Mouse (Mus musculus): ENCODE results near the gene Rptor.

Gene Rptor

DNA sequence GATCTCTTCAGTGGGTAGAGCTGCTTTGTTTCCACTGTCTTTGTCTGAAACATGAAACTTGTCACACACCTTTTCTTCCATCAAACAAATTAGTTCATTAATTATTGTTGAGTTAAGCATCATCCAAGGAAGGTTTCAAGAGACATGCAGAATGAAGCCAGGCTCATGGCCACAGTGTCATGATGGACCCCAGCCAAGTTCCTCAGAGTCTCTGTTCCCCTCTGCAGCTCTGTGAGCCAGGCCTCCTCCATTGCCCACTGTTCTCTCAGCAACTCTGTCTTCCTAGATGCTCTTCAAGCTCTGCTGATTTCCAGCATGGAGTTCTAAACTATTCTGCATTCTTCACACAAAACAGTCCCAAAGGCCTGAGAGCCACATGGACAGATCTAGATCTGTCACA lies 85.3 kb downstream of the Rptor start:
- DNase-seq (ENCODE audit: low read depth, low spot score): no peak

DNA sequence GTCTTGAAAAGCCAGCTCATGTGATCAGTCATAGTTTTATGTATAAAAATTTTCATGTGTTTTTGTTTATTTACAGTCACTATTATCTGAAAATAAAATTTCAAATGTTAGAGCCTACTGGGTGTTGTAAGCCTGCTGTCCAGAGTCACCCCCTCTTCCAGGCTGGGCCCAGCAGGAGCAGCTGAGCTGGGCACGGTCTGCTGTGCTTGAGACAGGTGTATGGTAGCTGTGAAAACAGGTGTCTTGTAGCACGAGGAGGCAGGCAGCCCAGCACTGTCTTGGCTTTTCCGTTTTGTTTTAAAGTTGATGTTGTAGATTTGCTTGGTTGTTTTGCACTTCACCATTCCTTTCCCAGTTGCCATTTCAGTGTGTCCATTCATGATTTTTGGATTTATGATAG lies 87.2 kb downstream of the Rptor start:
- DNase-seq (ENCODE audit: low read depth, low spot score): no peak

DNA sequence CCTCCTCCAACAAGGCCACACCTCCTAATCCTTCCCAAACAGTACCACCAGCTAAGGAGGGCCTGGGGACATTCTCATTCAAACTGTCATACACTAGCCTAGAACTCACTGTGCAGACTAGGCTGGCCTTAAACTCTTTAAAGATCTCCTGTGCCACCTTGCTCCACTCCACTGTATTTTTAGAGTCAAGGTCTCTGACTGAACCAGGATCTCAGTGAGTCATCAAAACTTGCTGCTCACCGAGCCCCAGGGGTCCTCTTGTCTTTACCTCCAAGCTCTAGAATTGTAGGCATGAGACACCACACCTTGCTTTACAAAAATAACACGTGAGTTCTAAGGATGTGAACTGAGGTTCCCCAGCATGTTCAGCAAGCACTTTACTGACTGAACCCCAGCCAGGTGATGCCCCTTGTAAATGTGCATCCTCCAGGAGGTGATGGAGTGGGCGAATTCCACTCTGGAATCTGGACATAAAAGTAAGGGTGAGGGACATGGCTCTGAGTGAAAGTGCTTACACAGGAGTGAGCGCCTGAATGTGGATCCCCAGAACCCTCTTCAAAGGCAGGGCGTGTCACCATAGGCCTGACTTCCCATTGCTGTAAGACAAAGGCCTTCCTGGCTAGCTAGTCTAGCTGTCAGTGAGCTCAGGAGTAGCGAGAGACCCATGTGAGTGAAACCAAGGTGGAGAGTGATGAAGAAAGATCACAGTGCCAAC lies 89.6 kb downstream of the Rptor start:
- DNase-seq (ENCODE audit: low read depth, low spot score): no peak

DNA sequence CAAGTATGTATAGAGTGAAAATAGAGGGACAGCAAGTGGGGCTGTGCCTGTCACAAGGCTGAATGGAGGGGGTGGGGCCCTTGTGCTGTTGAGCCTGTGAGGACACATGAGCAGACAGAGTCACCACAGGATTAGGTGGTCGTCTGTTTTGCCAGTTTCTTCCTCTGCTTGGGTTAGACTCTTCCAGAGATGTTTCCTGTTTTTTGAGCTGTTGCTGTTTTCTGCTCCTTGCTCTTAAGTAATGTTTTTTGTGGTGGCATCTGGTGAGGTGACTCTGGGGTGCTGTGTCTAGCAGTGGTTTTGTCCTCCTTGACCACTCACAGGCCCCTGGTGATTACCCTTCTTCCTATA lies 90.2 kb downstream of the Rptor start:
- DNase-seq (ENCODE audit: low read depth, low spot score): no peak

DNA sequence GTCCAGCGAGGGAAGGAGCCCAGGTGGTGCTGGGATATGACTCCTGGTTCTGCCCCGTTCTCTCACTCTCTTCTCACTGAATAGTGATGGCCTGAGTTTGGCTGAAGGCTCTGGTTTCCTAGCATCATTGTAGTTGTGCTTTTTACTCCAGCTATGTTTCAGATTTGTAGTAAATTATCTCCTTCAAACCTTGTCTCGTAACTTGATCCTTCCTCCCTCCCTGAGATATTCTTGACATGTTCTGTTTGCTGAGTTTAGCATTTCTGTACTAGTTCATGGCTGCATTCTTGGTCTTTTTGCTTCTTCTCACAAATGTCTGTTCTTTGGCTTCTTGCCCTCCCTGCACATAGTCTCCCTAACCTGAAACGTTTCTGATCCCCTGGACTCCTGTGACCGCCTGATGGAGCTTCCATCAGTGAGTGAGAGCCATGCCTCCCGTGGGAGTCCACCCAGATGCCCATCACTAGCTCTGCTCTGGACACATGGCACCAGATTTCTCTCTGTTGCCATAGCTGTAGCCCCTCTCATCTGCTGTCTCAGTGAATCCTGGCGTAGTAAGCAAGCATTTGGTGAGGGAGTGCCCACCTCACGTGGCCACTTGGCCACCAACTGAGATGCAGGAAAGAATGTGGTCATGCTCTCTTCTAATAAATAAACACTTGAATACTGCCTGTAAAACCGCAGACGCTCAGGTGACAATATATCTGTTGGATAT lies 91.6 kb downstream of the Rptor start:
- DNase-seq (ENCODE audit: low read depth, low spot score): no peak

DNA sequence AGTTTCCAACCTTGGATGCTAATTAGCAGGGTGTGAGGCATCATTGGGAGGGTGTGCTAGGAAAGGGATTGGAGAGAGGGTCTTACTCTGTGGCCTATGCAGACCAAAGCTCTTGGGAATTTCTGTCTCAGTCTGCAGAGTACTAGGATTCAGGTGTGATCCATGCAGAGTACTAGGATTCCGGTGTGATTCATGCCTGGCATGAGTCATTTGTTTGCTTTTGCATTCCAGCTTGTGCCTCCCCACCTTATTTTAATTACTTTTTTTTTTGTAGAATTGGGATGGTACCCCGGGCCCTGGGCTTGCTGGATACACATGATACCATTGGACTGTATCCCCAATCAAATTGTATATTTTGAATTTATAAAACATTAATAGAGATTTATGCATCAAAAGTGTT lies 93.7 kb downstream of the Rptor start:
- no peak for DNase-seq (ENCODE audit: low read depth, low spot score)

DNA sequence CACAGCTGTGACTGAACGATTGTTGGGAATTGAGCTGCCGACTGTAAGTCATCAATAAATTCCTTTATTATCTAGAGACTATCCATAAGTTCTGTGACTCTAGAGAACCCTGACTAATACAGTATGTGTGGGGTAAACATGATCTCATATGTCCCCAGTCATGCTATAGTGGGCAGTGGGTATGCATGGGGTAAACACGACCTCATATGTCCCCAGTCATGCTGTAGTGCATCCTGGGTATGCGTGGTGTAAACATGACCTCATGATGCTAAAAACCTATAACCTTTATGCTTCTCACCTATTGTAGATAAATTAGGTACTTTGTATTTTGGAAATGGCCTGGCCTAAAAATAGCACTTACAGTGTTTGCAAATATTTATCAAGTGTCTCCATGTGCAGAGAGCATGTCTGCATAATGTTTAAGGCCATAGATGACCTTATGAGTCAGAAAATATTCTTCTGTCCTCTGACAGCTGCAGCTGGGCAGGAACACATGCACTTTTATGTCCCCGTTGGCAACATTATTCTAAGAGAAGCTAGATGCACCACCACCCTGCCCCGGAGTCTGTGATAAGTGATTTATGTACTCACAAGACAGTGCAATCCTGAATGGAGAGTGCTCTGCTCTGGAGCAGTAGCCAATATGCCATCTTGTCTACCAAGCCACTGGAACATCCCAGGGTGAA lies 102.8 kb downstream of the Rptor start:
- no peak for DNase-seq (ENCODE audit: low read depth, low spot score)

DNA sequence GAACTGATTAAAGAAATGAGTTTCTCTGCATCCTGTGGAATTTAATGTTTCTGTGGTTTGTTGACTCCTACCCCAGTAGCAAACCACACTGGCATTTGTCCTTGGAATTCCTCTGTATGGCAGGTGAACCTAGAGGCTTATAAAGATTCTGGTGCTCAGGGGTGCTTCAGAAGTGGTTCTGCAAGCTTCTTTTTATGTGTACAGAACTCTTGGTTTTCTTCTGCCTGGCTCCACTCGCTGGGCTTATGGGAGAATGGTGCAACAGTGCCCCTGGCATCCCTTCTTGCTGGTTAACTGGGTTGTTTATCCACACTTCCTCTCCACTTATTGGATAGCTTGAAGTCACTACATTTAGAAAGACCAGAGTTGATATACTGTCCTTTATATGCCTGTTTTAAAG lies 104.6 kb downstream of the Rptor start:
- DNase-seq (ENCODE audit: low read depth, low spot score): no peak

DNA sequence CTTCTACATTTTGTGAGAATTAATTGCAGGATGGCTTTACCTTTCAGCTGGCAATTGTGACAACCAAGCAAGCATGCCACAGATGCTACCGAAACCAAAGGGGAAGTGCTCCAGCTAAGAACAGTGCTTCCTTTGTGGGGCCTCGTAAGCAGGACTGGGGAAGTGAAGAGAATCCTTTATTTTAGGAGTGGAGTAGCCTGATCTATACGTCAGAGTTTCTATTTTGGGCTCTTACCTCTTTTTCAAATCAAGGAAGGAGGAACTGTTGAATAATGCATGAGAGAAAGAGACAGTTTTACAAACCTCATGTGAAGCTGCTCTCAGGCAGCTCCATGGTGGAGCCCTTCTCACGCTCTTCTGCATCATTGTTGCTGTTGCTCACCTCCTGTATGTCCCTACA lies 106.5 kb downstream of the Rptor start:
- DNase-seq (ENCODE audit: low read depth, low spot score): no peak

DNA sequence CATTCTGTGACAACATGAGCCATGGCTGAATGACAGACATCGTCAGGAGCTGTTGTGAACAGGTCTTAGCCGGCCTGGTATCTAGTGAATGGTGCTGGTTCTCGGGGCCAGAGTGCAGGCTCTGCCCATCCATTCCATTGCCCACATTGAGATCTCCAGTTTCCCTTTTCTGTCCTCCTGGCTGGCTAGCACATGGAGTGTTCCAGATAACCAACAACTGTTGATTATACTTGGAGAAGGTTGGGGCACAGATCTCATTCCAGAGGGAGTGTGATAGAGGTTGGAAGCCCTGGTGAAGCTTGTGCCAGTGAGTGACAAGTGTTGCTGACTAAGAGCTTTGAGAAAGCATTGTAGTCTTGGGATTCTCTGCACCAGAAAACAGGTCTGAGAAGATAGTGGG lies 107.6 kb downstream of the Rptor start:
- DNase-seq (ENCODE audit: low read depth, low spot score): no peak

DNA sequence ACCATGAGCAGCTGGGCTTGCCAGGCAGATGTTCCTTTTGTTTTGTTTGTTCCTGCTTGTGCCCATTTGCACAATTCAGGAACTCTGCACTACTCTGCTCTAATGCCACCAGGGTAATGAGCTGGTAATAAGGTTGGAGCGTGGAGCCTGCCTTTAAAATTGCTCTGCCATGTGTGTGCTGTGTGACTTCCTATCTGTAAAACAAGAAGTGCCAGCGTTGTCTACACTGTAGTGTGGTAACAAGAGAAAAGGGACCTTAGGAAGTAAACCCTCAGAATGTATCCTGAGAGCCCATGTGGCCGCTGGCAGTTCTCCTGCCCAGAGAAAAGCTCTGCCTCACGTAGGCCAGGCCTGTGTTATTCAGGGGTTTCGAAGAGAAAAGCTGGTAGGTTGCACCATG lies 108.1 kb downstream of the Rptor start:
- DNase-seq (ENCODE audit: low read depth, low spot score): no peak

DNA sequence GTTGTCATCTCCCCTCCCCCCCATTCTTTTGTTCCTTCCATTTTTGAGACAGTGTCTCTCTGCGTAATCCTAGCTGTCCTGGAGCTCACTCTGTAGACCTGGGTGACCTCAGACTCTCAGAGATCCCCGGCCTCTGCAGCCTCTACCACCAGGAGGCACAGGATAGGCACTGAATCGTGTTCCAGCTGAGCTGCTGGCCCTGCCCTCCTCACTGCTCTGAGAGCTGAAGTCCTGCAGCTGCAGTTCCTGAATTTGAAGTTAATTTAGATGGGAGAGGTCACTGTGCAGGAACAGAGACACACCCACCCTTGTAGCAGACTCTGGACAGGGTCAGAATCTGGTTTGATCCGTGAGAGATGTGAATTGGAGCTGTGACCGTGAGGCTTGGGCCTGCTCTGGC lies 112.7 kb downstream of the Rptor start:
- DNase-seq (ENCODE audit: low read depth, low spot score): no peak

DNA sequence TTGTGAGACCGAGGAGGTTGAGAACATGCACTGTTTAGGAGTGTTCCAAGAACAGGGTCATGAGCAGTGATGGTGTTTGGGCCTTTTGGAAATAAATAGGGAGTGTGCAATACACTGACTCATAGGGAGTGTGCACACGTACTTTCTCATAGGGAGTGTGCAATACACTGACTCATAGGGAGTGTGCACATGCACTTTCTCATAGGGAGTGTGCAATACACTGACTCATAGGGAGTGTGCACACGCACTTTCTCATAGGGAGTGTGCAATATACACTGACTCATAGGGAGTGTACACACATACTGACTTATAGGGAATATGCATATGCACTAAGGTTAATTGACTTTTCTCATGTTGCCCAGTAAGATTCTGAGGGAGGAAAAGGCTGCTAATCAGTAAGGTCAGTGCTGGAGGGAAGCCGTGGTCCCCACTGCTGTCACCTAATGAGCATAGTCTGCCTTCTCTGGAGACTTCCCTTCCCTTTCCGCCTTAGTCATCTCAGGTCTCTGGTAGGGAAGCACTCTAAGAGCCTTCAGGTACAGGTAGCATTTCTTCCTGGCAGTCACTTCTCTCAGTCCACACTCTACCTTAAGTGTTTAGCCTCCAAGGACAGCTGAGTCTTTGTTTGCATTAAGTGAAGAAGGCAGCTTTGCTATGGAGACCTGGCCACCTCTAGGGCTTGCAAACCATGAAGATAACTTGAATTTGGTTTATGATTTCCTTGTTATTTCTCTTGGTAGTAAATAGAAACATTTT lies 113.3 kb downstream of the Rptor start:
- DNase-seq (ENCODE audit: low read depth, low spot score): no peak

DNA sequence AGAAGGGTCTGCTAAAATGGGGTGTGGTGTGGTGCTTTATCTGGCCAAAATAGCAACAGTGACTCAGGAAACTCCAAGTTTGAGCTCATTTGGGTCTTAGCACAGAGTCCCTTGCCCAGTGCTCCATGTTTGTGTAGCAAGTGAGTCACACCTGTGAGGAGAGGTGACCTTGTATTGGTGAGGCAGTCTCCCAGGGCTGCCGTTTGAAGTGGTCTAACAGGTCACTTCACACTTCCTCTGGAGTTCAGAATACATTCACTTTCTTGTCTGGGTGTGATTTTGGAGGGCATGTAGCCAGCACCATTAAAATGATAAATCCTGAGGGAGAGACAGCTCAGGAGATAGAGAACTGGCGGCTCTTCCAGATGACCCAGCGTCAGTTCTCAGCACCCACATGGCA lies 115.4 kb downstream of the Rptor start:
- DNase-seq (ENCODE audit: low read depth, low spot score): no peak

DNA sequence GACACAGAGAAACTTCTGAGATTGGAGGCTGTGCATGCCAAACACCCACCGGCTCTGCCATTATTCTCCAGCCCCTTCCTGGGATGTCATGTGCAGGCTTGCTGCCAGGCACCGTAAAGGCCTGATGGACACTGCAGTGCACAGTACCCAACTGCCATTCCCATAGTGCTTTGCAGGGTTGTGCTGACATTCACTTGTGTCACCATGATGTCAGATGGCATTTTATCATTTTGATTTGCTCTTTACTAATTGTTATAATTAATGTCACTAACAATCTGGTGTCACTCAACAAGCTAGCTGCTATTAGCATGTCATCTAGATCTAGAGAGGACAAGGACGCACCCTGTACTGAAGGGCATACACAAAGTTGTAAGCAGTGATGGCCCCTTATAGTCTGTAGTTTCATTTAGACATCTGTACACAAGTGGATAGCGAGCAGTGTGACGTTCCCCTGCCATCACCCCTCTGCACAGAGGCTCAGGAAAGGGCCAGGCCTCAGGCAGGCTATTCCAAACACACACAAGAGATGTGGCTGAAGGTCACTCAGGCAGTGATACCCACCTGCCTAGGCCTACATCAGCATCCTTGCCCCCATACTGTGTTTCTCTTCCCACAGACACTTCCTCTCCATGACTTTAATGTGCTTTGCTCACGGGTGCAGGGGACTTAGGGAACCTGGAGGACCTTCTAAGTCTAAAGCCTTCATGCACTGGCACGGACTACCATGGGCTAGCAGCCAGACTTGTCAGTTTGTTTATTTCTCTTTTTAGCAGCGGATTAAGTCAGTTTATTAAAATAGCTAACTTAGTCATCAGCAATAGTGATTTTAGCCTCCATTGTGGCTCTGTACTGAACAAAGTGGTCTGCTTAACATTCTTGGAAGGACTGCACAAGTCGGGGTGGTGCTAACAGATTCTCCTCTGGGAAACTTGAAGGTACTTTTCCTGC lies 117.7 kb downstream of the Rptor start:
- no peak for DNase-seq (ENCODE audit: low read depth, low spot score)

DNA sequence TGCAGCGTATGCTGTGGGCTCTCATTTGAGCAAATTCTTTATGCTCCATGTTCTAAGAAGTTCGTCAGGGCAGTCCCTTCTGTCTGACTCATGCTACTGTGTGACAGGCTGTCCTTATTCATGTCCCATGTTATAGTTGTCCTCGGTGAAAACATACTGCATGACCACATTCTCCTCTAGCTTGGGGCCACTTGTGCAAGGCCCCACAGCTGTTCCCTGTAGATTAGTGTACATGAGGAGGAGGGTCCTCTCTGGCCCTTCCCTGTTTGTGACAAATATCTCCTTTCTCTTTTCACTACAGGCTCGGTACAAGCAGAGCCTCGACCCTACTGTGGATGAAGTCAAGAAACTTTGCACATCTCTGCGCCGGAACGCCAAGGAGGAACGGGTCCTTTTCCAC lies 122.0 kb downstream of the Rptor start:
- no peak for DNase-seq (ENCODE audit: low read depth, low spot score)

DNA sequence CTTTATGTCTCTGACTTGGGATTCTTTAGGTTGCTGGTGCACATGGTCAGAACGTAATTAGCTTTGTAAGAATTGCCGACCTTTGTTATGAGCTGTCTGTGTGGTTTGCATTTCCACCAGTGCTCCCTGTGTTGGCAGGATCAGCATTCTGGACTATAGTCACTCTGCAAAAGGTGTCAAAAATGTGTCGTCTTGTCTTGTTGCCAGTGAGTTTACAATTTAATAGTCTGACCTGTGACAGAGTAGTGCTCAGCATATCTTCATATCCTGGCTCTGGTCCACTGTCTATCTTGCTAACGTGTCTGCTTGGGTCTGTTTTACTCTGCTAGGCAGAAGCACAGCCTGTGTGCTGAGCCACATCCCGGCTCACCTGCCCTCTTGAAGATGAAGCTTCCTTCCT lies 128.7 kb downstream of the Rptor start:
- no peak for DNase-seq (ENCODE audit: low read depth, low spot score)

DNA sequence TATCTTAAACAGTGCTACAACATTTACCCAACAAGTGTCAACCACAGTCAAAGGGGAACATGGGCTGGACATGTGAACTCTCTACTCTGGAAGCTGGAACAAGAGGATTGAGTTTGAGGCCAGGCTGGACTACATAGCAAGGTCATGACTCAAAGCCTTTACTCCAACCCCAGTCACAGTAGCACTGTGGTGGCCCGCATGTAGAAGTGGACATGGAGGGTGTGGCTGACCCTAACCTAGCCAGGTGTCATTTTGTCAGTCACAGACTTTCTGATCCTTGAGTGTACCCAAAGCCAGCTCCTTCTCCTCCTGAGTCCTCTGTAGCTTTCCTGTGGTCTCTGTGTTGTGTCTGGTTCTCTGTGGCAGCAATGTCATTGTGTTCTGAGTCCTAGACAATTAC lies 129.7 kb downstream of the Rptor start:
- no peak for DNase-seq (ENCODE audit: low read depth, low spot score)

DNA sequence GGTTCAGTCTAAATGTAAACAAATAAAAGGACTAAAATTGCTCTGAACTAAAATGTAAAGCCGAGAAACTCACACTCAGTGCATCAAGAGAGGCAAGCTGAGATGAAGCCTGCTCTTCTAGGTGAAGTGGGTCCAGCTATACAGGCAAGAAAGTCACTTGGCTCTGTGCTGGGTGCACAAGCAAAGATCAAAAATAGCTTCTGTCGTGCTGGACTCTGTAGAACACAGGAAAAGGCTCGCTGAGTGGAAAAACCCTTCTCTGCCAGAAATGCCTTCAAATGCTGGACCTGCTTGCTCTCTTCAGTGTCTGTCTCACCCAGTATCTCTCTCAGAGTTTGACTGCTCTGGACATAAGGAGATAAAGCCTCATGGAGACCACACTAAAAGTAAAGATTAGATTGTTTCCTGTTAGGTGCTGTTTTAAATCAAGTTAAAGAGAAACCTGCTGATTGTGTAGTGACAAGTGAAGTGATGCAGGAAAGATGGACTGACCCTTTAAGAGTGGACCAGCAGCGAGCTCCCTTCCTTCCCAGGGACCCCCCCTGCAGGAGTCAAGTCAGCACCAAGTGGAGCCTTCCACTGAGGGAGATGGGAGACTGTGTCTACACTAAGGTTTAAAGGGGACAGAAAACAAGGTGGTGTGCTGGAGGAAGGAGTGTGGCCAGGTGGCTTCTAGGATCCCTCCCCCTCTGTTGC lies 130.4 kb downstream of the Rptor start:
- no peak for DNase-seq (ENCODE audit: low read depth, low spot score)

DNA sequence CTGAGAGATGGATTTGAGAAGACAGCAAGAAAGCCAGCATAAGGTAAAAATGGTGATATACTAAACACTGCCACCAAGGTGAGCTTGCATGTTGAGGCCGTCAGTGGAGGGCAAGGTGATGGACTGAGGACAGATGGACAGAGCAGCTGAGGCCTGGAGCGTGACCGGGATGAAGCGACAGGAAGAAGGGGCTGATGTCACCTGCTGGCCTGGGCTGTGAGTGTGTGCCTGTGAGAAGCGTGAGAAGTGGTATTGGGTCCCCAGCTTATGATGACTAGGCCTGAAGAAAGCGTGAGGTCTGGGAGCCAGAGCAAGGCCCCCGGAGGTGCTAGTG lies 130.9 kb downstream of the Rptor start:
- DNase-seq (ENCODE audit: low read depth, low spot score): no peak

DNA sequence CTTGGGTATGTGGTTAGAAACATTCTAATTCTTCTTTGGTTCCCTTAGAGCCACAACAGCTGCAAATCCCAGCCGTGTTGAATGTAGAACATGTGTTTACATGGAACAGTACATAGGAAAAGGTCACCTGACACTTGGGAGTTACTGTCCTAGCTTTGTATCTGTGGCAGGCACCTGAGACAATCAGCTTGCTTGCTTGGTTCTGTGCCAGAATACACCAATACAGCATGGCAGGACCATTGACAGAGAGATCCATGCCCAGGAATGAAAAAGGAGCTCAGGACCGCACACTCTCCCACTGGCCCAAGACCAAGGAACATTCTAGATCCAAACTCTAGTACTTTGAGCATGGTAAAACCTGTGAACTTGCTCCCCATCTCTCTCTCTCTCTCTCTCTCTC lies 132.4 kb downstream of the Rptor start:
- no peak for DNase-seq (ENCODE audit: low read depth, low spot score)

Data from retina, adult 2 months (tissue).